Mouse (Mus musculus) hindbrain, embryonic 14.5 days (tissue): ENCODE results near the gene Ncf1. TPM values are rescaled to one million over a fixed set of nuclear protein-coding genes. Genes with fewer than 3 reads are reported as not detected.

Experiments
- ATAC-seq: fragments of 200-750 bp; cut with Nextera tagmentation; 2 replicates; pipeline ENCODE4 v1.8.0; 2017; ENCODE audit warnings: moderate number of reproducible peaks, mild to moderate bottlenecking, moderate TSS enrichment, moderate library complexity; ENCODE audit not compliant: low FRiP score
- DNase-seq: peaks from one replicate; pipeline ENCODE4 v3.0.0-alpha.2; 2015; ENCODE audit warnings: low spot score
- H3K27ac ChIP-seq: fragments of 300-500 bp; sonication (generic); 2 replicates; pipeline ENCODE4 v1.5.1; 2014; ENCODE audit warnings: mild to moderate bottlenecking, moderate library complexity
- H3K27me3 ChIP-seq: fragments of 300-500 bp; sonication (generic); 2 replicates; pipeline ENCODE4 v1.6.1; 2014; ENCODE audit warnings: mild to moderate bottlenecking, low read length, mixed read lengths; ENCODE audit not compliant: control insufficient read depth, insufficient read depth
- H3K36me3 ChIP-seq: fragments of 300-500 bp; sonication (generic); replicated peaks from 2 replicates; pipeline ENCODE4 v1.6.1; 2014; ENCODE audit not compliant: control insufficient read depth, insufficient read depth
- H3K4me1 ChIP-seq: fragments of 300-500 bp; sonication (generic); replicated peaks from 2 replicates; pipeline ENCODE4 v1.6.1; 2014; ENCODE audit warnings: antibody characterized with exemption, low read length, mixed read lengths; ENCODE audit not compliant: control insufficient read depth, insufficient read depth
- H3K4me2 ChIP-seq: fragments of 300-500 bp; sonication (generic); replicated peaks from 2 replicates; pipeline ENCODE4 v1.6.1; 2014; ENCODE audit warnings: mild to moderate bottlenecking, moderate library complexity
- H3K4me3 ChIP-seq: fragments of 300-500 bp; sonication (generic); replicated peaks from 2 replicates; pipeline ENCODE4 v1.5.1; 2014; ENCODE audit warnings: mild to moderate bottlenecking, low read length
- H3K9ac ChIP-seq: fragments of 300-500 bp; sonication (generic); 2 replicates; pipeline ENCODE4 v1.6.1; 2014
- H3K9me3 ChIP-seq: fragments of 300-500 bp; sonication (generic); 2 replicates; pipeline ENCODE4 v1.6.1; 2016; ENCODE audit warnings: low read length; ENCODE audit not compliant: control insufficient read depth
- WGBS: fragments of 180-500 bp; shearing (Covaris S2); extraction: QIAGEN DNeasy Blood & Tissue Kit; methylation state at CpG from one replicate; pipeline ENCODE4 v1.1.7; 2014; 5-methylcytosine and 5-hydroxymethylcytosine counted together
- polyA plus RNA-seq: library from polyadenylated mRNA; unstranded; fragments of >200 nt; fragmentation: Nextera tagmentation; extraction: Ambion mirVana; gene quantifications from 2 replicates; pipeline ENCODE4 v1.2.1, GENCODE M21; 2014

Ncf1 gene
- polyA plus RNA-seq, 1 experiment from 2014 or later, result 2.3 TPM

- Histone ChIP-seq H3K4me1 (no peaks in the 10 kb centered on the region), H3K4me3 (no peak overlapping the region), H3K27ac (no peak overlapping the region), H3K9ac (no peak overlapping the region), H3K4me2 (no peak overlapping the region), H3K36me3 (peaks cover 93% of the 10 kb centered on the region), H3K27me3 (no peaks in the 10 kb centered on the region), H3K9me3 (no peaks in the 10 kb centered on the region)
- ATAC-seq, result no peak
- DNase-seq, result no peak
- 83% methylated on average over 18 of the region's 18 CpGs for WGBS
Measured at GRCm38 (mm10) chr5:134266404-134266803, 37.0 kb upstream of the Ncf1 start.

GRCm38 (mm10) chr5:134265890-134266289, 36.5 kb upstream of the Ncf1 start:
- Histone ChIP-seq H3K27ac (no peak overlapping the region), H3K4me3 (no peak overlapping the region), H3K9ac (no peak overlapping the region), H3K4me2 (no peak overlapping the region), H3K9me3 (no peaks in the 10 kb centered on the region), H3K36me3 (peaks cover 94% of the 10 kb centered on the region), H3K27me3 (no peaks in the 10 kb centered on the region), H3K4me1 (no peaks in the 10 kb centered on the region)
- ATAC-seq, result no peak
- WGBS, result 93% methylated on average over 2 of the region's 2 CpGs
- DNase-seq, result no peak

GRCm38 (mm10) chr5:134260001-134260636, 30.7 kb upstream of the Ncf1 start:
- no peak overlapping the region for H3K4me3 ChIP-seq
- 94% methylated on average over 9 of the region's 9 CpGs for WGBS
- H3K36me3 ChIP-seq, result peaks cover 95% of the 10 kb centered on the region
- H3K9ac ChIP-seq, result no peak overlapping the region
- no peak overlapping the region for H3K27ac ChIP-seq
- no peak for ATAC-seq
- no peaks in the 10 kb centered on the region for H3K4me1 ChIP-seq
- no peak for DNase-seq
- H3K9me3 ChIP-seq, result no peaks in the 10 kb centered on the region
- H3K4me2 ChIP-seq, result no peak overlapping the region
- H3K27me3 ChIP-seq, result no peaks in the 10 kb centered on the region

GRCm38 (mm10) chr5:134258934-134259333, 29.5 kb upstream of the Ncf1 start:
- Histone ChIP-seq H3K9me3 (no peaks in the 10 kb centered on the region), H3K4me3 (no peak overlapping the region), H3K27me3 (no peaks in the 10 kb centered on the region), H3K4me2 (no peak overlapping the region), H3K36me3 (peaks cover 95% of the 10 kb centered on the region), H3K4me1 (no peaks in the 10 kb centered on the region), H3K9ac (no peak overlapping the region), H3K27ac (no peak overlapping the region)
- DNase-seq, result no peak
- ATAC-seq, result no peak
- 93% methylated on average over 2 of the region's 2 CpGs for WGBS

GRCm38 (mm10) chr5:134258395-134258794, 29.0 kb upstream of the Ncf1 start:
- 88% methylated on average over 4 of the region's 4 CpGs for WGBS
- Histone ChIP-seq H3K9ac (no peak overlapping the region), H3K9me3 (no peaks in the 10 kb centered on the region), H3K36me3 (peaks cover 95% of the 10 kb centered on the region), H3K4me2 (no peak overlapping the region), H3K27ac (no peak overlapping the region), H3K4me1 (no peaks in the 10 kb centered on the region), H3K4me3 (no peak overlapping the region), H3K27me3 (no peaks in the 10 kb centered on the region)
- DNase-seq, result no peak
- no peak for ATAC-seq

- Histone ChIP-seq H3K4me2 (no peak overlapping the region), H3K4me3 (no peak overlapping the region), H3K27me3 (no peaks in the 10 kb centered on the region), H3K9me3 (no peaks in the 10 kb centered on the region), H3K9ac (no peak overlapping the region), H3K36me3 (peaks cover 95% of the 10 kb centered on the region), H3K4me1 (no peaks in the 10 kb centered on the region), H3K27ac (no peak overlapping the region)
- DNase-seq, result no peak
- 91% methylated on average over 13 of the region's 13 CpGs for WGBS
- ATAC-seq, result no peak
Measured at GRCm38 (mm10) chr5:134257349-134258031, 28.1 kb upstream of the Ncf1 start.

- no peaks in the 10 kb centered on the region for H3K4me1 ChIP-seq
- WGBS, result 89% methylated on average over 10 of the region's 10 CpGs
- no peak for ATAC-seq
- no peak overlapping the region for H3K4me2 ChIP-seq
- DNase-seq, result no peak
- H3K9ac ChIP-seq, result no peak overlapping the region
- peaks cover 95% of the 10 kb centered on the region for H3K36me3 ChIP-seq
- H3K27me3 ChIP-seq, result no peaks in the 10 kb centered on the region
- no peak overlapping the region for H3K4me3 ChIP-seq
- no peaks in the 10 kb centered on the region for H3K9me3 ChIP-seq
- H3K27ac ChIP-seq, result no peak overlapping the region
Measured at GRCm38 (mm10) chr5:134255294-134255693, 25.9 kb upstream of the Ncf1 start.

- H3K9ac ChIP-seq, result no peak overlapping the region
- no peaks in the 10 kb centered on the region for H3K4me1 ChIP-seq
- H3K9me3 ChIP-seq, result no peaks in the 10 kb centered on the region
- no peak for ATAC-seq
- H3K4me2 ChIP-seq, result no peak overlapping the region
- H3K4me3 ChIP-seq, result no peak overlapping the region
- H3K27me3 ChIP-seq, result no peaks in the 10 kb centered on the region
- no peak for DNase-seq
- no peak overlapping the region for H3K27ac ChIP-seq
- H3K36me3 ChIP-seq, result peaks cover 95% of the 10 kb centered on the region
- WGBS, result 82% methylated on average over 3 of the region's 3 CpGs
Measured at GRCm38 (mm10) chr5:134253806-134254205, 24.4 kb upstream of the Ncf1 start.

GRCm38 (mm10) chr5:134251083-134251482, 21.7 kb upstream of the Ncf1 start:
- H3K27ac ChIP-seq, result no peak overlapping the region
- H3K4me1 ChIP-seq, result no peaks in the 10 kb centered on the region
- DNase-seq (no peak), ATAC-seq (no peak)
- WGBS, result 99% methylated on average over 4 of the region's 4 CpGs
- no peaks in the 10 kb centered on the region for H3K9me3 ChIP-seq
- no peaks in the 10 kb centered on the region for H3K27me3 ChIP-seq
- H3K4me2 ChIP-seq, result no peak overlapping the region
- no peak overlapping the region for H3K9ac ChIP-seq
- peaks cover 100% of the 10 kb centered on the region for H3K36me3 ChIP-seq
- H3K4me3 ChIP-seq, result no peak overlapping the region
